Mouse (Mus musculus) heart, postnatal 14 days (tissue): ENCODE measurements at regions not wholly inside any gene's neighbourhood (a gene's known extent, or its start where the extent isn't known, plus 50 kb on each side); places are given as distances from the start of the nearest gene placed in this dataset.
A peak's percentile ranks its signal among the peaks of the same experiment; 100 is the strongest.

Source experiments
- DNase-seq, 2 experiments: peaks; one replicate each; pipeline ENCODE4 v3.0.0; 2021 to 2022
- intact Hi-C: fragments of 180-260 bp; cut with DNase I; formaldehyde crosslinking; loops from one replicate; pipeline ENCODE4 v1.15.1; 2025

DNA sequence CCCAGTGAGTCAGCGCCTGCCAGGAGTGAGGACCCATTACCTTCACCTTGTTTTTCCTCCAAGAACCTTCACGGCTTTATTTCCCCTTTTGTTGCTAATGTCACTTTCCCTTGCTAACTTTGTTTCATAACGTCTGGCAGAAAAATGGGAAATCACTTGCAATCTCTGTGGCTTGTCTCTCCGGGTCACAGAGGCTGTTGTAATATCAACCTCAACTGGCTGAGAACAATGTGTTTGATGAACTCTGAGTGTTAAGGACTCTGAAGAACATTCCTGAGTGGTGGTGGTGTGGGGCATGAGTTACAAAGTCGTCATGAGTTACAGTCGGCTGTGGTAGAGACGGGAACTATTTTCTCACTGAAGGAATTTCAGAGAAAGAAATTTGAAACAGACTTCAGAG lies 53.2 kb upstream of the Rgs5 start:
- intact Hi-C loops, result no loop called here
- DNase-seq, result no peak

DNA sequence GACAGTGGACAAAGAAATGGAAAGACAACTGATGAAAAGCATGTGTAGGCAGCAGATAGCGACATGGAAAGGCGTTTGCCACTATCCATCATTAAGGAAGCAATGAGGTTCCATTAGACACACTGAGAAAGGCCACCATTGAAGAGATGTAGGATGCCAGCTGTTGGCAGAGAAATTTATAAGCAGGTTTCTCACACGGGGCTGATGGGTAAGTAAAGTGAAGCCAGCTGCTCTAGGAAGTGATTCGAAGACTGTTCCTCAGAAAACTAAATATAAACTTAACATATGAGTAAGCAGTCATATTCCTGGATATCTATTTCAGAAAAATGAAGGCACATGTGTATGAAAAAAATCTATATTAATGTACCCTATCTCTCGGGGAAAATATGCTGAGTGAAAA lies 60.8 kb upstream of the Rgs5 start:
- DNase-seq, result no peak
- intact Hi-C loops, result no loop called here

DNA sequence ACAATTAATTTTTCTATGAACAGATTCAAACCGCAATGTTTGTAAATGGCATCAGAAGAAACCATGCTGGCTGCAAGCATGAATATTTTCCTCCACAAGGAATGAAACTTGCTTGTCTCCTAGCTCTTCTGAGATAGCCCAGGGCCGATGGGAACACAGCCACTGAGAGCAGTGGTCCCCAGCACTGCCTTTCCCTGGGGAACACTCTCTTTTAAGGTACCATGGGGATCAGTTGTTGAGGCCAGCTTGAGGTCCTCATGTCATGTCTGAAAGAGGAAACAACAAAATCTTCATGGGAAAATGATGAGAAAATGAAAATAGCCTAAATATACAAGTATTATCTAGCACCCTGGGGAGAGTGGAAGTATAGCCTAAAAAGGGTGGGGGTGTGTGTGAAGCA lies 55.1 kb upstream of the Nuf2 start:
- DNase-seq, result peak; percentile 3 to 5
- intact Hi-C loops, result no loop called here

DNA sequence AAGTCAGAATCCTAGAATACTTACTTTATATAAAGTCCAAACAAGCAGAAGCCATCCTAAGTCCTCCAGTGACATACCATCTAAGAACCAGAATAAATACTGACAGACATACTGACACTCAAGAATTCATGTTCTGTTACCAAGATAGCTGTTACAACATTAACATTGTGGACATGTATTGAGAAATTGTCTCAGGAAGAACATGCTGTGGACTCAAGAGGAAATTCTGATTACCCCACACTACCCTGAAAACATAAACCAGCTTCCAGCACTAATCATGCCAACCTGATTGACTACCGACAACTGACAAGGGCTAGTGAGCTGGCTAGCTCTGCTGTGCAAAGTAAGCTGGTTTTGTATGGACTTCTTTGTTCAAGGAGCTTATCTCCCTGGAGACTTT lies 51.1 kb upstream of the Nuf2 start:
- intact Hi-C loops, result no loop called here

More for the DNA sequence above, 51.1 kb upstream of the Nuf2 start:
- DNase-seq, result no peak
